Mouse (Mus musculus) CH12.LX (cell line): Measurements from ENCODE around the gene Gm11562.
"Not testable (repeated sequence)": the region's sequence is repeated elsewhere in the genome, so short reads cannot be mapped to it uniquely, and the experiment has no call there.

Experiments
- BHLHE40 ChIP-seq: IDR thresholded peaks from 2 replicates; pipeline ENCODE4 v1.6.1; 2011; ENCODE audit warnings: mild to moderate bottlenecking, low read depth, low read length, improper control_type of control experiment
- GABPA ChIP-seq: IDR thresholded peaks from 2 replicates; pipeline ENCODE4 v1.6.1; 2012; ENCODE audit warnings: low read depth, low read length, improper control_type of control experiment, inconsistent platforms; ENCODE audit not compliant: insufficient replicate concordance
- POLR2AphosphoS2 ChIP-seq: IDR thresholded peaks from 2 replicates; pipeline ENCODE4 v1.6.1; 2011; ENCODE audit warnings: low read depth, low read length, improper control_type of control experiment

- TF ChIP-seq BHLHE40, GABPA, POLR2AphosphoS2: not testable (repeated sequence)
Observed at GRCm38 (mm10) chr11:99658467-99659010, 38.3 kb upstream of the Gm11562 start, which contains the start of gene Gm11563.
